Mouse (Mus musculus): ENCODE measurements around the gene Slc35c2.

DNA sequence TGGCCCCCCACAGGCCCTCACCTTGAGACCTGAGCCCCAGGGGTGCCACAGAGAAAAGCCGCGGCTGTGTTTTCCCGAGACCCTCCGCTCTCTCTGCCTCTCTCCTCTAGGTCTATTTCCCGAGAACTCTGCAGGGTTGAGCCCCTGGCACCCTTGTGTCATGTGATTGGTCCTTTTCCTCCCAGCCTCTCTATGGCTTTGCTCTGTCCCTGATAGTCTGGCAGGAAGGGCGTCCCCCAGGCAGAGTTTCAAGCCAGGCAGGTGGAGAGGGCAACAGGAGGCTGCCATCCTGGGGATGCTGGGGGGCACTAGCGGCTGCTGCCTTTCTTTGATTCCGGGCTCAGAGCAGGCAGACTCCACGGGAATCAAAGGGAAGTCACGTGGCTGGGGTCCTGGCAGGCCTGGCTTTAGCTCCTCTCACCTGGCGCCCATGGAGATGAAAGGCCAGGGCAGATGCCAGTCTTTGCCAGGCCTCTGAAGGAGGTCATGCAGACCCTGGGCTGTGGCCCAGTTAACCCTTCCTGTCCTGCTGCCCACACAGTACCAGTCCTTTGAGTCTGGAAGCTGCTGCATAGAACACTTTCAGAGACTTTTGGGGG, 44.4 kb downstream of the Slc35c2 start:
- no peak for TF ChIP-seq CTCF (IDR thresholded peaks at IDR 0.05; ENCODE audit: insufficient read depth, low read length)
- TF ChIP-seq POLR2A (IDR thresholded peaks at IDR 0.05; ENCODE audit: borderline replicate concordance, extremely low read depth, low read depth, low read length), result no peak
